Mouse (Mus musculus): ENCODE data around the gene Mlf2. TPM values are rescaled to one million over a fixed set of nuclear protein-coding genes. Genes with fewer than 3 reads are reported as not detected.
A peak's percentile ranks its signal among the peaks of the same experiment; 100 is the strongest.

Mlf2 gene
- total and polyA plus RNA-seq, 3 experiments = 116 to 203 (median 124) TPM

DNA sequence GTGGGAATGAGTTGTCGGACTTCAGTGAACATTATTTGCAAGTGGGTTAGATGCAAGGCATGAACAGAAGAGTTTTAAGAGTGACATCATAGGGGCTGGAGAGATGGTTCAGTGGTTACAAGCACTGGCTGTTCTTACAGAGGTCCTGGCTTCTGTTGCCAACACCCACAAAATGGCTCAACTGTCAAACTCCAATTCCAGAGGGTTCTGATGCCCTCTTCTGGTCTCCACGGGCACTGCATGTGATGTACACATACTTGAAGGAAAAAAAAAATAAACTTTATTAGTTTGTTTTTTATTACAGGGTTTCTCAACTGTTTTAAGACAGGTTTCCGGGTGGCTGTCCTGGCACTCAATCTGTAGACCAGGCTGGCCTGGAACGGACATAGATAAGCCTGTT, 36.6 kb downstream of the Mlf2 start:
- no peak overlapping the region for H3K4me3 ChIP-seq (replicated peaks in 1 of 3; ENCODE audit: low read depth in 2 of 3, low read length in 2 of 3, poor library complexity in 1 of 3)
- no peak overlapping the region for H3K27ac ChIP-seq (ENCODE audit: insufficient read depth, low read depth)
- no peaks in the 10 kb centered on the region for H3K27me3 ChIP-seq (replicated peaks)
- no peak overlapping the region for H3K4me2 ChIP-seq (ENCODE audit: insufficient read depth, low read depth, poor library complexity, severe bottlenecking)
- H3K79me2 ChIP-seq (replicated peaks; ENCODE audit: control insufficient read depth, extremely low read depth, insufficient read depth, poor library complexity, severe bottlenecking) = peaks cover 26% of the 10 kb centered on the region
- DNase-seq (ENCODE audit: extremely low read depth) = peak; percentile 62
- in situ Hi-C loops (cut with MboI; ENCODE audit: low pct_ligation_motif_present, low pct_unique_long_range_greater_than_20kb, low sequenced_read_pairs) (no loop called here), dilution Hi-C loops (cut with MboI; ENCODE audit: extremely low pct_ligation_motif_present, extremely low pct_unique_long_range_greater_than_20kb, low sequenced_read_pairs) (no loop called here)
- TF ChIP-seq SIN3A (IDR thresholded peaks at IDR 0.05; ENCODE audit: low read length) (no peak), RAD21 (IDR thresholded peaks at IDR 0.05; ENCODE audit: low read depth, low read length) (peak; percentile 56), NRF1 (IDR thresholded peaks at IDR 0.05; ENCODE audit: low read depth, low read length) (no peak), ZNF384 (IDR thresholded peaks at IDR 0.05; ENCODE audit: low read depth, low read length) (peak; percentile 62), SMC3 (IDR thresholded peaks at IDR 0.05; ENCODE audit: low read depth, low read length) (peak; percentile 51), CTCF (conservative IDR thresholded peaks at IDR 0.05 in 1 of 2, IDR thresholded peaks at IDR 0.05 in 1 of 2; ENCODE audit: low read depth in 2 of 2, low read length in 2 of 2) (peak; percentile 34 to 68), HCFC1 (IDR thresholded peaks at IDR 0.05; ENCODE audit: low read depth, low read length) (no peak), EP300 (IDR thresholded peaks at IDR 0.05; ENCODE audit: low read length) (no peak), BHLHE40 (IDR thresholded peaks at IDR 0.05; ENCODE audit: low read depth, low read length) (no peak)
- peaks cover 0 to 26% of the 10 kb centered on the region in 2 experiments for H3K36me3 ChIP-seq (replicated peaks in 1 of 2; ENCODE audit: control insufficient read depth in 1 of 2, insufficient read depth in 1 of 2, low read length in 1 of 2)
- peaks cover 8% of the 10 kb centered on the region for H3K9me3 ChIP-seq (replicated peaks; ENCODE audit: low read length)
- H3K9ac ChIP-seq (ENCODE audit: insufficient read depth, low read depth) = no peak overlapping the region
- H3K4me1 ChIP-seq (ENCODE audit: control insufficient read depth in 1 of 2, insufficient read depth in 2 of 2) = peaks cover 2 to 25% of the 10 kb centered on the region in 2 experiments; a peak in 3 of 4 replicates

Other genes with a start within 250 kb of the Mlf2 start
Only the 20 nearest of the 28 such genes appear.
- 3.8 and 4.6 TPM in 2 replicates for gene Atn1, start 174.9 kb upstream of the Mlf2 start, total RNA-seq (2012; rRNA removed)
- 0.50 and 1.7 TPM in 2 replicates for gene Atn1, start 174.9 kb upstream of the Mlf2 start, total RNA-seq (2014; rRNA removed)
- 27.0 and 35.1 TPM in 2 replicates for gene Atn1, start 174.9 kb upstream of the Mlf2 start, polyA plus RNA-seq (2012; ENCODE audit: insufficient read length, low read depth)
- gene Eno2, start 161.7 kb upstream of the Mlf2 start, total RNA-seq (2012; rRNA removed) = 15.9 and 24.6 TPM in 2 replicates
- gene Eno2, start 161.7 kb upstream of the Mlf2 start, total RNA-seq (2014; rRNA removed) = 20.8 and 26.7 TPM in 2 replicates
- 23.1 and 23.6 TPM in 2 replicates for gene Eno2, start 161.7 kb upstream of the Mlf2 start, polyA plus RNA-seq (2012; ENCODE audit: insufficient read length, low read depth)
- not detected in 2 replicates for gene Lrrc23, start 151.7 kb upstream of the Mlf2 start, total RNA-seq (2012; rRNA removed)
- gene Lrrc23, start 151.7 kb upstream of the Mlf2 start, total RNA-seq (2014; rRNA removed) = not detected in 2 replicates
- gene Lrrc23, start 151.7 kb upstream of the Mlf2 start, polyA plus RNA-seq (2012; ENCODE audit: insufficient read length, low read depth) = 0.20 TPM in 1 of 2 replicates, not detected in the other
- 2.1 and 2.4 TPM in 2 replicates for gene Spsb2, start 122.7 kb upstream of the Mlf2 start, total RNA-seq (2012; rRNA removed)
- not detected in 2 replicates for gene Spsb2, start 122.7 kb upstream of the Mlf2 start, total RNA-seq (2014; rRNA removed)
- 3.3 and 3.4 TPM in 2 replicates for gene Spsb2, start 122.7 kb upstream of the Mlf2 start, polyA plus RNA-seq (2012; ENCODE audit: insufficient read length, low read depth)
- 733 and 1,303 TPM in 2 replicates for gene Tpi1, start 117.1 kb upstream of the Mlf2 start, total RNA-seq (2012; rRNA removed)
- 1,570 and 1,645 TPM in 2 replicates for gene Tpi1, start 117.1 kb upstream of the Mlf2 start, total RNA-seq (2014; rRNA removed)
- gene Tpi1, start 117.1 kb upstream of the Mlf2 start, polyA plus RNA-seq (2012; ENCODE audit: insufficient read length, low read depth) = 758 and 807 TPM in 2 replicates
- gene Usp5, start 101.9 kb upstream of the Mlf2 start, total RNA-seq (2012; rRNA removed) = 107 and 126 TPM in 2 replicates
- 75.7 and 79.8 TPM in 2 replicates for gene Usp5, start 101.9 kb upstream of the Mlf2 start, total RNA-seq (2014; rRNA removed)
- 96.5 and 103 TPM in 2 replicates for gene Usp5, start 101.9 kb upstream of the Mlf2 start, polyA plus RNA-seq (2012; ENCODE audit: insufficient read length, low read depth)
- 116 and 117 TPM in 2 replicates for gene Cdca3, start 101.8 kb upstream of the Mlf2 start, total RNA-seq (2012; rRNA removed)
- gene Cdca3, start 101.8 kb upstream of the Mlf2 start, total RNA-seq (2014; rRNA removed) = 188 and 229 TPM in 2 replicates
- 171 and 224 TPM in 2 replicates for gene Cdca3, start 101.8 kb upstream of the Mlf2 start, polyA plus RNA-seq (2012; ENCODE audit: insufficient read length, low read depth)
- gene Gnb3, start 91.1 kb upstream of the Mlf2 start, total RNA-seq (2012; rRNA removed) = 0.64 and 0.84 TPM in 2 replicates
- 1.6 and 2.2 TPM in 2 replicates for gene Gnb3, start 91.1 kb upstream of the Mlf2 start, total RNA-seq (2014; rRNA removed)
- gene Gnb3, start 91.1 kb upstream of the Mlf2 start, polyA plus RNA-seq (2012; ENCODE audit: insufficient read length, low read depth) = 4.1 and 4.7 TPM in 2 replicates
- gene P3h3, start 73.6 kb upstream of the Mlf2 start, total RNA-seq (2012; rRNA removed) = 0.13 and 0.34 TPM in 2 replicates
- gene P3h3, start 73.6 kb upstream of the Mlf2 start, total RNA-seq (2014; rRNA removed) = 0.19 TPM in 1 of 2 replicates, not detected in the other
- gene P3h3, start 73.6 kb upstream of the Mlf2 start, polyA plus RNA-seq (2012; ENCODE audit: insufficient read length, low read depth) = 0.31 and 0.44 TPM in 2 replicates
- 1.6 and 2.0 TPM in 2 replicates for gene Gpr162, start 67.4 kb upstream of the Mlf2 start, total RNA-seq (2012; rRNA removed)
- gene Gpr162, start 67.4 kb upstream of the Mlf2 start, total RNA-seq (2014; rRNA removed) = 0.48 and 0.97 TPM in 2 replicates
- gene Gpr162, start 67.4 kb upstream of the Mlf2 start, polyA plus RNA-seq (2012; ENCODE audit: insufficient read length, low read depth) = 1.7 and 1.9 TPM in 2 replicates
- gene Cd4, start 43.2 kb upstream of the Mlf2 start, total RNA-seq (2012; rRNA removed) = 0.29 and 0.34 TPM in 2 replicates
- 0.26 and 0.27 TPM in 2 replicates for gene Cd4, start 43.2 kb upstream of the Mlf2 start, total RNA-seq (2014; rRNA removed)
- 1.1 and 1.6 TPM in 2 replicates for gene Cd4, start 43.2 kb upstream of the Mlf2 start, polyA plus RNA-seq (2012; ENCODE audit: insufficient read length, low read depth)
- gene Lag3, start 19.7 kb upstream of the Mlf2 start, total RNA-seq (2012; rRNA removed) = 1.2 and 1.9 TPM in 2 replicates
- 0.32 and 0.52 TPM in 2 replicates for gene Lag3, start 19.7 kb upstream of the Mlf2 start, total RNA-seq (2014; rRNA removed)
- gene Lag3, start 19.7 kb upstream of the Mlf2 start, polyA plus RNA-seq (2012; ENCODE audit: insufficient read length, low read depth) = 1.5 and 2.0 TPM in 2 replicates
- gene Ptms, start 11.3 kb upstream of the Mlf2 start, total RNA-seq (2012; rRNA removed) = 11.0 and 12.8 TPM in 2 replicates
- gene Ptms, start 11.3 kb upstream of the Mlf2 start, total RNA-seq (2014; rRNA removed) = 7.0 and 8.1 TPM in 2 replicates
- gene Ptms, start 11.3 kb upstream of the Mlf2 start, polyA plus RNA-seq (2012; ENCODE audit: insufficient read length, low read depth) = 96.6 and 99.6 TPM in 2 replicates
- gene Cops7a, start 34.2 kb downstream of the Mlf2 start, total RNA-seq (2012; rRNA removed) = 85.6 and 104 TPM in 2 replicates
- gene Cops7a, start 34.2 kb downstream of the Mlf2 start, total RNA-seq (2014; rRNA removed) = 62.8 and 73.2 TPM in 2 replicates
- 98.6 and 114 TPM in 2 replicates for gene Cops7a, start 34.2 kb downstream of the Mlf2 start, polyA plus RNA-seq (2012; ENCODE audit: insufficient read length, low read depth)
- gene Pianp, start 65.3 kb downstream of the Mlf2 start, total RNA-seq (2012; rRNA removed) = 0.08 TPM in 1 of 2 replicates, not detected in the other
- gene Pianp, start 65.3 kb downstream of the Mlf2 start, total RNA-seq (2014; rRNA removed) = not detected in 2 replicates
- gene Pianp, start 65.3 kb downstream of the Mlf2 start, polyA plus RNA-seq (2012; ENCODE audit: insufficient read length, low read depth) = not detected in 2 replicates
- 14.0 and 14.5 TPM in 2 replicates for gene Zfp384, start 77.8 kb downstream of the Mlf2 start, total RNA-seq (2012; rRNA removed)
- gene Zfp384, start 77.8 kb downstream of the Mlf2 start, total RNA-seq (2014; rRNA removed) = 14.9 and 17.0 TPM in 2 replicates
- gene Zfp384, start 77.8 kb downstream of the Mlf2 start, polyA plus RNA-seq (2012; ENCODE audit: insufficient read length, low read depth) = 32.0 and 34.4 TPM in 2 replicates
- gene Ing4, start 108.4 kb downstream of the Mlf2 start, total RNA-seq (2012; rRNA removed) = 23.8 and 27.3 TPM in 2 replicates
- 31.3 and 32.2 TPM in 2 replicates for gene Ing4, start 108.4 kb downstream of the Mlf2 start, total RNA-seq (2014; rRNA removed)
- gene Ing4, start 108.4 kb downstream of the Mlf2 start, polyA plus RNA-seq (2012; ENCODE audit: insufficient read length, low read depth) = 21.3 and 25.1 TPM in 2 replicates
- gene Acrbp, start 118.3 kb downstream of the Mlf2 start, total RNA-seq (2012; rRNA removed) = 3.1 and 3.3 TPM in 2 replicates
- 1.1 and 1.7 TPM in 2 replicates for gene Acrbp, start 118.3 kb downstream of the Mlf2 start, total RNA-seq (2014; rRNA removed)
- 4.0 and 4.9 TPM in 2 replicates for gene Acrbp, start 118.3 kb downstream of the Mlf2 start, polyA plus RNA-seq (2012; ENCODE audit: insufficient read length, low read depth)
- gene Lpar5, start 136.5 kb downstream of the Mlf2 start, total RNA-seq (2012; rRNA removed) = 4.4 and 4.5 TPM in 2 replicates
- gene Lpar5, start 136.5 kb downstream of the Mlf2 start, total RNA-seq (2014; rRNA removed) = 3.3 and 4.8 TPM in 2 replicates
- gene Lpar5, start 136.5 kb downstream of the Mlf2 start, polyA plus RNA-seq (2012; ENCODE audit: insufficient read length, low read depth) = 14.4 and 25.9 TPM in 2 replicates
- gene Chd4, start 164.6 kb downstream of the Mlf2 start, total RNA-seq (2012; rRNA removed) = 165 and 174 TPM in 2 replicates
- gene Chd4, start 164.6 kb downstream of the Mlf2 start, total RNA-seq (2014; rRNA removed) = 72.7 and 86.0 TPM in 2 replicates
- 200 and 225 TPM in 2 replicates for gene Chd4, start 164.6 kb downstream of the Mlf2 start, polyA plus RNA-seq (2012; ENCODE audit: insufficient read length, low read depth)

Measured in CH12.LX (cell line).